Mouse (Mus musculus) heart, adult 2 months (tissue): ENCODE results near the gene Tars.

Experiments
- CTCF ChIP-seq: fragments of 200-600 bp; IDR thresholded peaks from 2 replicates; pipeline ENCODE4 v1.8.1; 2022; ENCODE audit warnings: antibody characterized with exemption, mild to moderate bottlenecking, moderate library complexity
- POLR2A ChIP-seq: fragments of 200-500 bp; IDR thresholded peaks from 2 replicates; pipeline ENCODE4 v1.6.1; 2011; ENCODE audit warnings: mild to moderate bottlenecking, low read depth, low read length, control low read depth; ENCODE audit not compliant: insufficient read depth

DNA sequence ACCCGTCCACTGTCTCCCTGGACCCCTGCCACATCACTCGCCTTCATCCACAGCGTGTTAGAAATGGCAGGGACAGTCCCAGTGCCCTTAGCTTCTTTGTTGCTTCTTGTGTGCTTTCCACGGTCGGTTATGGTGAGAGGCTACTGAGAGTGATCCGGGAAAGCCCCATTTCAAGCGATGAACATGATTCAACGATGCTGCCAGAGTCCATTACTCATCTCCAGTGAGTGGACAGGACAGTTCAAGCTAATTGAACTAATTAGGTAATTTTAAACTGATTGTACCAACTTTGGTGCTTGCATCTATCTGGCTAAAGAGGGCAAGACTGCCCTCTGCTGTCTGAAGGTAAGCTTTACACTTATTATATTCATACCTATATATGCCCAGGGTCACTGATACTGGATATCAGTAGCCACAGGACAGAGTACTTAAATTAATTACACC is 19.4 kb downstream of the Tars start:
- TF ChIP-seq CTCF: peak; percentile 86
- no peak for TF ChIP-seq POLR2A
